Mouse (Mus musculus) embryonic facial prominence, embryonic 12.5 days (tissue): Measurements from ENCODE around the gene Ralgps2. TPM values are rescaled to one million over a fixed set of nuclear protein-coding genes. Genes with fewer than 3 reads are reported as not detected.
A peak's percentile ranks its signal among the peaks of the same experiment; 100 is the strongest.

ENCODE experiments used
- ATAC-seq: fragments of 200-750 bp; cut with Nextera tagmentation; 2 replicates; pipeline ENCODE4 v1.8.0; 2017; ENCODE audit not compliant: insufficient number of reproducible peaks, insufficient read depth, low FRiP score, low TSS enrichment
- H3K27ac ChIP-seq: fragments of 300-500 bp; sonication (generic); 2 replicates; pipeline ENCODE4 v1.5.1; 2016; ENCODE audit warnings: mild to moderate bottlenecking
- H3K27me3 ChIP-seq: fragments of 300-500 bp; sonication (generic); 2 replicates; pipeline ENCODE4 v1.6.1; 2016; ENCODE audit warnings: mild to moderate bottlenecking, moderate library complexity
- H3K36me3 ChIP-seq: fragments of 300-500 bp; sonication (generic); 2 replicates; pipeline ENCODE4 v1.6.1; 2016; ENCODE audit warnings: mild to moderate bottlenecking
- H3K4me1 ChIP-seq: fragments of 300-500 bp; sonication (generic); 2 replicates; pipeline ENCODE4 v1.6.1; 2016
- H3K4me2 ChIP-seq: fragments of 300-500 bp; sonication (generic); replicated peaks from 2 replicates; pipeline ENCODE4 v1.6.1; 2016; ENCODE audit warnings: mild to moderate bottlenecking, moderate library complexity
- H3K4me3 ChIP-seq: fragments of 300-500 bp; sonication (generic); 2 replicates; pipeline ENCODE4 v1.5.1; 2016; ENCODE audit warnings: mild to moderate bottlenecking
- H3K9ac ChIP-seq: fragments of 300-500 bp; sonication (generic); 2 replicates; pipeline ENCODE4 v1.6.1; 2016; ENCODE audit warnings: mild to moderate bottlenecking, moderate library complexity
- H3K9me3 ChIP-seq: fragments of 300-500 bp; sonication (generic); 2 replicates; pipeline ENCODE4 v1.6.1; 2016; ENCODE audit warnings: mild to moderate bottlenecking, moderate library complexity
- WGBS: fragments of 180-500 bp; shearing (Covaris S2); methylation state at CpG from one replicate; pipeline ENCODE4 v1.1.7; 2016; 5-methylcytosine and 5-hydroxymethylcytosine counted together
- polyA plus RNA-seq: library from polyadenylated mRNA; unstranded; fragments of >200 nt; fragmentation: Nextera tagmentation; extraction: Ambion mirVana; gene quantifications from 2 replicates; pipeline ENCODE4 v1.2.1, GENCODE M21; 2016

Gene Ralgps2
- polyA plus RNA-seq, 1 experiment from 2014 or later, result 101 TPM

- H3K4me2 ChIP-seq, result no peak overlapping the region
- ATAC-seq, result no peak
- peaks cover 12% of the 10 kb centered on the region for H3K4me1 ChIP-seq
- H3K36me3 ChIP-seq, result 0 out of 2 replicates have a peak, but pooled peaks cover 5% of the 10 kb centered on the region
- WGBS, result 69% methylated on average over 12 of the region's 12 CpGs
- no peaks in the 10 kb centered on the region for H3K9me3 ChIP-seq
- H3K4me3 ChIP-seq, result no peak overlapping the region
- no peaks in the 10 kb centered on the region for H3K27me3 ChIP-seq
- H3K27ac ChIP-seq, result no peak overlapping the region
- H3K9ac ChIP-seq, result 0 out of 2 replicates have a peak overlapping the region, but pooled peaks have one; percentile 10
Observed at GRCm38 (mm10) chr1:156921290-156921994, 18.0 kb downstream of the Ralgps2 start.

GRCm38 (mm10) chr1:156917460-156917859 is 22.0 kb downstream of the Ralgps2 start:
- H3K4me1 ChIP-seq, result peaks cover 10% of the 10 kb centered on the region
- no peaks in the 10 kb centered on the region for H3K36me3 ChIP-seq
- H3K27me3 ChIP-seq, result no peaks in the 10 kb centered on the region
- H3K9ac ChIP-seq, result no peak overlapping the region
- WGBS, result 12% methylated on average over 3 of the region's 3 CpGs
- H3K9me3 ChIP-seq, result no peaks in the 10 kb centered on the region
- no peak overlapping the region for H3K4me3 ChIP-seq
- no peak overlapping the region for H3K4me2 ChIP-seq
- no peak for ATAC-seq
- H3K27ac ChIP-seq, result no peak overlapping the region

GRCm38 (mm10) chr1:156916361-156916760 is 23.1 kb downstream of the Ralgps2 start:
- H3K9me3 ChIP-seq, result no peaks in the 10 kb centered on the region
- no peak overlapping the region for H3K27ac ChIP-seq
- ATAC-seq, result no peak
- no peak overlapping the region for H3K4me3 ChIP-seq
- WGBS, result 83% methylated on average over 3 of the region's 3 CpGs
- H3K9ac ChIP-seq, result no peak overlapping the region
- H3K4me1 ChIP-seq, result peaks cover 3% of the 10 kb centered on the region
- no peak overlapping the region for H3K4me2 ChIP-seq
- no peaks in the 10 kb centered on the region for H3K27me3 ChIP-seq
- no peaks in the 10 kb centered on the region for H3K36me3 ChIP-seq

GRCm38 (mm10) chr1:156914942-156915341 is 24.5 kb downstream of the Ralgps2 start:
- ATAC-seq, result no peak
- no peak overlapping the region for H3K9ac ChIP-seq
- no peaks in the 10 kb centered on the region for H3K9me3 ChIP-seq
- H3K4me1 ChIP-seq, result peaks cover 2% of the 10 kb centered on the region; the same call in 1 of the 2 replicates
- H3K27me3 ChIP-seq, result no peaks in the 10 kb centered on the region
- no peaks in the 10 kb centered on the region for H3K36me3 ChIP-seq
- no peak overlapping the region for H3K4me2 ChIP-seq
- H3K4me3 ChIP-seq, result no peak overlapping the region
- WGBS, result 74% methylated on average over 5 of the region's 5 CpGs
- no peak overlapping the region for H3K27ac ChIP-seq

GRCm38 (mm10) chr1:156913190-156913589 is 26.2 kb downstream of the Ralgps2 start:
- 89% methylated on average over 6 of the region's 6 CpGs for WGBS

GRCm38 (mm10) chr1:156910948-156911347 is 28.5 kb downstream of the Ralgps2 start:
- Histone ChIP-seq H3K9ac (no peak overlapping the region), H3K4me3 (no peak overlapping the region), H3K36me3 (peaks cover 12% of the 10 kb centered on the region), H3K27me3 (no peaks in the 10 kb centered on the region), H3K9me3 (no peaks in the 10 kb centered on the region), H3K4me1 (peaks cover 2% of the 10 kb centered on the region; the same call in 1 of the 2 replicates), H3K4me2 (no peak overlapping the region), H3K27ac (no peak overlapping the region)
- 65% methylated on average over 2 of the region's 2 CpGs for WGBS
- no peak for ATAC-seq

More at GRCm38 (mm10) chr1:156913190-156913589, 26.2 kb downstream of the Ralgps2 start:
- Histone ChIP-seq H3K9me3 (no peaks in the 10 kb centered on the region), H3K36me3 (no peaks in the 10 kb centered on the region), H3K9ac (no peak overlapping the region), H3K4me1 (peaks cover 2% of the 10 kb centered on the region; the same call in 1 of the 2 replicates), H3K4me3 (no peak overlapping the region), H3K27ac (no peak overlapping the region), H3K4me2 (no peak overlapping the region), H3K27me3 (no peaks in the 10 kb centered on the region)
- ATAC-seq, result no peak

- no peak overlapping the region for H3K4me3 ChIP-seq
- no peak overlapping the region for H3K27ac ChIP-seq
- H3K27me3 ChIP-seq, result no peaks in the 10 kb centered on the region
- H3K4me1 ChIP-seq, result peaks cover 2% of the 10 kb centered on the region; the same call in 1 of the 2 replicates
- H3K36me3 ChIP-seq, result peaks cover 12% of the 10 kb centered on the region
- ATAC-seq, result no peak
- H3K9me3 ChIP-seq, result no peaks in the 10 kb centered on the region
- H3K9ac ChIP-seq, result no peak overlapping the region
- H3K4me2 ChIP-seq, result no peak overlapping the region
Observed at GRCm38 (mm10) chr1:156909866-156910265, 29.6 kb downstream of the Ralgps2 start.

- Histone ChIP-seq H3K4me2 (no peak overlapping the region), H3K4me1 (peaks cover 2% of the 10 kb centered on the region; the same call in 1 of the 2 replicates), H3K9ac (no peak overlapping the region), H3K36me3 (peaks cover 12% of the 10 kb centered on the region), H3K9me3 (no peaks in the 10 kb centered on the region), H3K4me3 (no peak overlapping the region), H3K27ac (no peak overlapping the region), H3K27me3 (no peaks in the 10 kb centered on the region)
- WGBS, result 95% methylated on average over 4 of the region's 4 CpGs
- ATAC-seq, result no peak
Observed at GRCm38 (mm10) chr1:156909265-156909664, 30.2 kb downstream of the Ralgps2 start.

GRCm38 (mm10) chr1:156905660-156906059 is 33.8 kb downstream of the Ralgps2 start:
- no peaks in the 10 kb centered on the region for H3K4me1 ChIP-seq
- H3K9ac ChIP-seq, result no peak overlapping the region
- ATAC-seq, result no peak
- no peaks in the 10 kb centered on the region for H3K27me3 ChIP-seq
- no peak overlapping the region for H3K4me3 ChIP-seq
- H3K27ac ChIP-seq, result no peak overlapping the region
- WGBS, result 77% methylated on average over 2 of the region's 2 CpGs
- H3K4me2 ChIP-seq, result no peak overlapping the region
- H3K9me3 ChIP-seq, result no peaks in the 10 kb centered on the region
- peaks cover 12% of the 10 kb centered on the region for H3K36me3 ChIP-seq

- Histone ChIP-seq H3K4me2 (no peak overlapping the region), H3K4me3 (no peak overlapping the region), H3K36me3 (peaks cover 12% of the 10 kb centered on the region), H3K9me3 (no peaks in the 10 kb centered on the region), H3K27me3 (no peaks in the 10 kb centered on the region), H3K27ac (no peak overlapping the region), H3K4me1 (no peaks in the 10 kb centered on the region), H3K9ac (no peak overlapping the region)
- no peak for ATAC-seq
- 93% methylated on average over 3 of the region's 3 CpGs for WGBS
Observed at GRCm38 (mm10) chr1:156903899-156904298, 35.5 kb downstream of the Ralgps2 start.

GRCm38 (mm10) chr1:156901689-156902088 is 37.7 kb downstream of the Ralgps2 start:
- Histone ChIP-seq H3K27me3 (no peaks in the 10 kb centered on the region), H3K27ac (no peak overlapping the region), H3K4me2 (no peak overlapping the region), H3K9ac (no peak overlapping the region), H3K4me3 (no peak overlapping the region), H3K9me3 (no peaks in the 10 kb centered on the region), H3K4me1 (no peaks in the 10 kb centered on the region), H3K36me3 (peaks cover 10% of the 10 kb centered on the region; the same call in 1 of the 2 replicates)
- no peak for ATAC-seq
- WGBS, result 76% methylated on average over 6 of the region's 6 CpGs

GRCm38 (mm10) chr1:156891561-156891960 is 47.9 kb downstream of the Ralgps2 start:
- no peak for ATAC-seq
- no peak overlapping the region for H3K4me2 ChIP-seq
- no peak overlapping the region for H3K9ac ChIP-seq
- no peaks in the 10 kb centered on the region for H3K27me3 ChIP-seq
- H3K27ac ChIP-seq, result no peak overlapping the region
- H3K4me3 ChIP-seq, result no peak overlapping the region
- no peaks in the 10 kb centered on the region for H3K9me3 ChIP-seq
- 92% methylated on average over 4 of the region's 4 CpGs for WGBS
- H3K4me1 ChIP-seq, result no peaks in the 10 kb centered on the region
- peaks cover 9% of the 10 kb centered on the region for H3K36me3 ChIP-seq
